Mouse (Mus musculus) mammary gland, adult 2 months (tissue): ENCODE data around the gene Dusp15. TPM values are rescaled to one million over a fixed set of nuclear protein-coding genes. Genes with fewer than 3 reads are reported as not detected.

Source experiments
- polyA plus RNA-seq: library from polyadenylated mRNA; depleted of rRNA; stranded (reverse); fragments of >200 nt; gene quantifications from 2 replicates; pipeline ENCODE4 v1.2.3, GENCODE M21; 2012; ENCODE audit warnings: low replicate concordance; rRNA removed

The Dusp15 gene
- polyA plus RNA-seq: 4.9 and 5.1 TPM in 2 replicates

GRCm38 (mm10) chr2:152951065-152951849 lies at the start of gene Dusp15:
Gene Dusp15 (minus strand): TSS chr2:152951698.

GRCm38 (mm10) chr2:152962091-152962793 lies 10.7 kb upstream of the Dusp15 start, which contains the start of gene Ttll9:
Gene Ttll9 (plus strand): TSS chr2:152962485.

GRCm38 (mm10) chr2:152933048-152933447 lies 18.4 kb downstream of the Dusp15 start, which contains the start of gene Foxs1:
Gene Foxs1 (minus strand): TSS chr2:152933208.

GRCm38 (mm10) chr2:152911031-152911430 lies 40.5 kb downstream of the Dusp15 start, which contains the start of gene Mylk2:
Gene Mylk2 (plus strand): TSS chr2:152911352.

Other genes starting within 250 kb of the Dusp15 start
- 125 and 230 TPM in 2 replicates for gene Id1, start 215.4 kb downstream of the Dusp15 start, polyA plus RNA-seq
- gene Cox4i2, start 197.5 kb downstream of the Dusp15 start, polyA plus RNA-seq: 5.7 and 6.6 TPM in 2 replicates
- gene Bcl2l1, start 120.0 kb downstream of the Dusp15 start, polyA plus RNA-seq: 49.6 and 59.3 TPM in 2 replicates
- gene Tpx2, start 103.7 kb downstream of the Dusp15 start, polyA plus RNA-seq: 0.38 and 0.62 TPM in 2 replicates
- gene Mylk2, start 40.3 kb downstream of the Dusp15 start, polyA plus RNA-seq: 0.06 and 68.0 TPM in 2 replicates
- 14.4 and 21.7 TPM in 2 replicates for gene Foxs1, start 18.5 kb downstream of the Dusp15 start, polyA plus RNA-seq
- 0.10 and 0.22 TPM in 2 replicates for gene Ttll9, start 10.8 kb upstream of the Dusp15 start, polyA plus RNA-seq
- gene Pdrg1, start 63.7 kb upstream of the Dusp15 start, polyA plus RNA-seq: 41.5 and 98.0 TPM in 2 replicates
- not detected in 2 replicates for gene Xkr7, start 80.2 kb upstream of the Dusp15 start, polyA plus RNA-seq
- gene Ccm2l, start 114.3 kb upstream of the Dusp15 start, polyA plus RNA-seq: 31.0 and 33.8 TPM in 2 replicates
- 16.8 and 18.9 TPM in 2 replicates for gene Hck, start 156.8 kb upstream of the Dusp15 start, polyA plus RNA-seq
- gene Tm9sf4, start 209.6 kb upstream of the Dusp15 start, polyA plus RNA-seq: 35.5 and 58.9 TPM in 2 replicates